Mouse (Mus musculus) midbrain, postnatal 0 days (tissue): ENCODE measurements around the gene Pde4b. TPM values are rescaled to one million over a fixed set of nuclear protein-coding genes. Genes with fewer than 3 reads are reported as not detected.

Experiments
- ATAC-seq: fragments of 200-750 bp; cut with Nextera tagmentation; 2 replicates; pipeline ENCODE4 v1.8.0; 2017; ENCODE audit warnings: moderate number of reproducible peaks, mild to moderate bottlenecking, moderate TSS enrichment, moderate library complexity; ENCODE audit not compliant: low FRiP score
- DNase-seq: peaks from one replicate; pipeline ENCODE4 v3.0.0-alpha.2; 2015; ENCODE audit warnings: low spot score
- H3K27ac ChIP-seq: fragments of 300-500 bp; sonication (generic); 2 replicates; pipeline ENCODE4 v1.5.1; 2014; ENCODE audit warnings: low read depth, mild to moderate bottlenecking, low read length, mixed read lengths
- H3K27me3 ChIP-seq: fragments of 300-500 bp; sonication (generic); 2 replicates; pipeline ENCODE4 v1.6.1; 2014; ENCODE audit warnings: low read length, control low read depth, mixed read lengths; ENCODE audit not compliant: insufficient read depth
- H3K36me3 ChIP-seq: fragments of 300-500 bp; sonication (generic); 2 replicates; pipeline ENCODE4 v1.6.1; 2014; ENCODE audit warnings: low read length, control low read depth, mixed read lengths; ENCODE audit not compliant: insufficient read depth
- H3K4me1 ChIP-seq: fragments of 300-500 bp; sonication (generic); 2 replicates; pipeline ENCODE4 v1.6.1; 2014; ENCODE audit warnings: mild to moderate bottlenecking, control low read depth, antibody characterized with exemption, low read length, mixed read lengths; ENCODE audit not compliant: insufficient read depth
- H3K4me2 ChIP-seq: fragments of 300-500 bp; sonication (generic); 2 replicates; pipeline ENCODE4 v1.6.1; 2014; ENCODE audit warnings: low read depth, mild to moderate bottlenecking, low read length, mixed read lengths; ENCODE audit not compliant: poor library complexity, severe bottlenecking
- H3K4me3 ChIP-seq: fragments of 300-500 bp; sonication (generic); 2 replicates; pipeline ENCODE4 v1.5.1; 2014; ENCODE audit warnings: low read depth, mild to moderate bottlenecking, low read length, moderate library complexity
- H3K9ac ChIP-seq: fragments of 300-500 bp; sonication (generic); replicated peaks from 2 replicates; pipeline ENCODE4 v1.6.1; 2014; ENCODE audit warnings: mild to moderate bottlenecking, low read length, moderate library complexity, mixed read lengths; ENCODE audit not compliant: poor library complexity, severe bottlenecking
- H3K9me3 ChIP-seq: fragments of 300-500 bp; sonication (generic); 2 replicates; pipeline ENCODE4 v1.6.1; 2016; ENCODE audit warnings: low read length, control low read depth
- CTCF ChIP-seq: IDR thresholded peaks from 2 replicates; pipeline ENCODE4 v1.5.1; 2016; ENCODE audit warnings: antibody characterized with exemption, mild to moderate bottlenecking
- WGBS: fragments of 180-500 bp; shearing (Covaris S2); extraction: QIAGEN DNeasy Blood & Tissue Kit; methylation state at CpG from one replicate; pipeline ENCODE4 v1.1.7; 2014; 5-methylcytosine and 5-hydroxymethylcytosine counted together
- polyA plus RNA-seq: library from polyadenylated mRNA; unstranded; fragments of >200 nt; fragmentation: Nextera tagmentation; extraction: Ambion mirVana; gene quantifications from 2 replicates; pipeline ENCODE4 v1.2.1, GENCODE M21; 2015
- total RNA-seq: library from RNA; depleted of rRNA; stranded (reverse); fragments of >200 nt; gene quantifications from 2 replicates; pipeline ENCODE4 v1.2.3, GENCODE M21; 2014

Gene Pde4b
- total and polyA plus RNA-seq, 2 experiments from 2014 or later, result 65.5 to 90.1 TPM

GRCm38 (mm10) chr4:102497221-102497620, 409.9 kb downstream of the Pde4b start:
- no peak for DNase-seq
- H3K27ac ChIP-seq, result no peak overlapping the region
- H3K9ac ChIP-seq, result no peak overlapping the region
- no peak overlapping the region for H3K4me2 ChIP-seq
- ATAC-seq, result no peak
- TF ChIP-seq CTCF, result no peak
- no peaks in the 10 kb centered on the region for H3K4me1 ChIP-seq
- no peak overlapping the region for H3K4me3 ChIP-seq
- WGBS, result 89% methylated on average over 3 of the region's 3 CpGs
- H3K27me3 ChIP-seq, result no peaks in the 10 kb centered on the region
- H3K9me3 ChIP-seq, result no peaks in the 10 kb centered on the region
- H3K36me3 ChIP-seq, result no peaks in the 10 kb centered on the region; the same call in 1 of the 2 replicates

DNA sequence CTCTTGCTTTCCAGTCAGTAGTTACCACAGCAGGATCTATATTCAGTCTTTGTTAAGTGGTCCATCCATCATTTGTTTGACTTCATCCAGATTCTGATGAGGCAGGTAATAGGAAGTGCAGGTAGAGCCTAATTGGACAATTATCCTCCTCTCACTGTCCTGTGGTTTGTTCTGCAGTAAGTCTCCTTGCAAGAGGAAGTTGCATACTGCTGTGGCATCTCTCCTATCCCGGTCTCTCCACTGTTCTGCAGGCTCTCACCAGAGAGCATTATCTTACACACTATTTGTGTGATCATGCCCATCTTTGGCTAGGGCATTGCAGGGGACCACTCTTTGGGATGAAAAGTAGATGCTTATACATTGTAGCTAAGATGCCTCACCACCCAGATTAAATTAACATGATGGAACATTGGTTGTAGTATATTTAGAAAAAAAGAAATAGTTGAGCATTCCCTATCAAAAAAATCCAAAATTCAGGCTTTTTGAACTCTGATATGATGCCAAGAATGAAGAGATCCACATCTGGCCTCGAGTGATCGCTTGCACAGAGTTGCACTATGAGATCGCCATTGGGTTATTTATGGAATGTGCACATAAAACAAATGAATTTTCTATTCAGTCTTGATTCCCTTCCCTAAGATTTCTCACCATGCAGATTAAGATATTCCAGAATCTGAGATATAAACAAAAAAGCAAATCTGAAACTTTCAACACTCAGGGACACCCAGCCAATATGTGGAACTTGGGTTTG, 411.0 kb downstream of the Pde4b start:
- ATAC-seq (no peak), DNase-seq (no peak)
- no peak overlapping the region for H3K9ac ChIP-seq
- no peaks in the 10 kb centered on the region for H3K27me3 ChIP-seq
- no peak for TF ChIP-seq CTCF
- WGBS, result 86% methylated on average over 4 of the region's 4 CpGs
- H3K4me3 ChIP-seq, result no peak overlapping the region
- no peak overlapping the region for H3K27ac ChIP-seq
- H3K4me1 ChIP-seq, result no peaks in the 10 kb centered on the region
- H3K9me3 ChIP-seq, result no peaks in the 10 kb centered on the region
- no peak overlapping the region for H3K4me2 ChIP-seq
- H3K36me3 ChIP-seq, result no peaks in the 10 kb centered on the region; the same call in 1 of the 2 replicates

DNA sequence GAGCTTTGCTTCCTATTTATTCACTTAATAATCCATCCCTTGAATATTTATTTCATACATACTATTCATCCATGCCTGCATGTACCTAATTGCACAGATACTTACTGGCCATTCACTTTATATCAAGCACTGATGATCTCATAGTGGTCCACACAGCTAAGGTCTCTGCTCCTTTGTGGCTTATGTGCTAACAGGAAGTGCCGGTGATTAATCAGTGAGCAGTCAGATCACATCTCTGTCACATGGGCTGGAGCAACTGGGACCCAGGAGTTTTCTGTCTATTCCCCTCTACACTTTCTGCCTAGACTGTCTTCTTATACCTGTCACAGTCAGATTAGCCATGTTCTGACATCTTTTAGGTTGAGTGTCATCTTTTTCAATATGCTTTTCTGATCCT, 411.6 kb downstream of the Pde4b start:
- H3K36me3 ChIP-seq, result no peaks in the 10 kb centered on the region; the same call in 1 of the 2 replicates
- no peak overlapping the region for H3K4me2 ChIP-seq
- no peaks in the 10 kb centered on the region for H3K9me3 ChIP-seq
- H3K27me3 ChIP-seq, result no peaks in the 10 kb centered on the region
- H3K27ac ChIP-seq, result no peak overlapping the region
- 84% methylated on average over 1 of the region's 1 CpGs for WGBS
- ATAC-seq (no peak), DNase-seq (no peak)
- no peaks in the 10 kb centered on the region for H3K4me1 ChIP-seq
- H3K9ac ChIP-seq, result no peak overlapping the region
- no peak overlapping the region for H3K4me3 ChIP-seq
- TF ChIP-seq CTCF, result no peak

GRCm38 (mm10) chr4:102505714-102506113, 418.4 kb downstream of the Pde4b start:
- H3K9me3 ChIP-seq, result no peaks in the 10 kb centered on the region
- DNase-seq (no peak), ATAC-seq (no peak)
- no peak overlapping the region for H3K27ac ChIP-seq
- H3K27me3 ChIP-seq, result no peaks in the 10 kb centered on the region
- no peak overlapping the region for H3K9ac ChIP-seq
- 40% methylated on average over 6 of the region's 6 CpGs for WGBS
- H3K4me2 ChIP-seq, result no peak overlapping the region
- H3K4me1 ChIP-seq, result no peaks in the 10 kb centered on the region
- no peak for TF ChIP-seq CTCF
- H3K36me3 ChIP-seq, result no peaks in the 10 kb centered on the region
- H3K4me3 ChIP-seq, result no peak overlapping the region

DNA sequence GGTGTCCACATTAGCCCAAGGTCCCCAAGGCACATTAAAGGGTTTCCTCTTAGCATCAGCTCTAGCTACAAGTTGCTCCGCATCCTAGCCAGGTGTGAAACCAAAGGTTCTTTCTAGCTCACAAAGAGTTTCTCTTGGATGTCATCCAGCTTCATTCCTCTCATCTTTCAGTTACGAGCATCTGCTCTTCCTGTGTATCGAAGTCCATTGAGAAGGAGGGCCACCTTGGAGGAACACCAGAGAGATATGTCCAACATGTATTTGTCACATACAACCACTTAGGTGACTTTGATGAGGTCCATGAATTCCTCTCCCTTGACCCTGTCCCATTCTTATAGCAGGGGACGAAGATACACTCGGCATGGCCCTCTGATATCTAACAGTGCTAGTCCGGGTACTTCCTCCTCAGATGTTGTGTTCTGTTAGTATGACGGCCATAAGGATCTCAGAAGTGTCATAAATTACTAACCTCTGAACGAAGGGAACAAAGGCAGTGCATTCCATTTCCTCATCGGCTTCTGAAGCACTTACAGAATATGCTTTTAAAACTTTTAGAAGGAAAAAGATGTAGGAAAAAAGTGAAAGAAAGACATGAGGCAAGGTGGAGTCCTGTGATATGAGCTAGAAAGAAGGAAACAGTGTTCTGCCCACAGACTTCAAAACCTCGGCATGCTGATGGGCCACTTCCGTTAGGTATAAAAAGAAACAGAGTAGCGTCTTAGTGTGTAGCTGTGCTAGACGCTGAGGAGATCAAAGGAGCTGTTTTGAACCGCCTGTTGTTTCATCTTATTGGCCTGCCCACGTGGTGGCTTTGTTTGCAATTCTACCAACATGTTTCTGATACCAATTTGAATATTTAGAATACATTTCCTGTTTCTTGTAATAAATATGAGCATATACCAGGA, 419.3 kb downstream of the Pde4b start:
- WGBS, result 76% methylated on average over 15 of the region's 15 CpGs
- Histone ChIP-seq H3K4me1 (peaks cover 4% of the 10 kb centered on the region; the same call in 1 of the 2 replicates), H3K27ac (no peak overlapping the region), H3K9ac (no peak overlapping the region), H3K4me3 (no peak overlapping the region), H3K4me2 (no peak overlapping the region), H3K9me3 (no peaks in the 10 kb centered on the region), H3K36me3 (no peaks in the 10 kb centered on the region), H3K27me3 (no peaks in the 10 kb centered on the region)
- no peak for TF ChIP-seq CTCF
- ATAC-seq (no peak), DNase-seq (no peak)

GRCm38 (mm10) chr4:102507344-102507743, 420.0 kb downstream of the Pde4b start:
- H3K4me3 ChIP-seq, result no peak overlapping the region
- H3K27me3 ChIP-seq, result no peaks in the 10 kb centered on the region
- no peak overlapping the region for H3K4me2 ChIP-seq
- no peak overlapping the region for H3K9ac ChIP-seq
- WGBS, result 79% methylated on average over 9 of the region's 9 CpGs
- no peak overlapping the region for H3K27ac ChIP-seq
- DNase-seq (no peak), ATAC-seq (no peak)
- H3K9me3 ChIP-seq, result no peaks in the 10 kb centered on the region
- no peaks in the 10 kb centered on the region for H3K36me3 ChIP-seq
- peaks cover 6% of the 10 kb centered on the region; the same call in 1 of the 2 replicates for H3K4me1 ChIP-seq
- TF ChIP-seq CTCF, result no peak
